In the genomic region with DNA sequence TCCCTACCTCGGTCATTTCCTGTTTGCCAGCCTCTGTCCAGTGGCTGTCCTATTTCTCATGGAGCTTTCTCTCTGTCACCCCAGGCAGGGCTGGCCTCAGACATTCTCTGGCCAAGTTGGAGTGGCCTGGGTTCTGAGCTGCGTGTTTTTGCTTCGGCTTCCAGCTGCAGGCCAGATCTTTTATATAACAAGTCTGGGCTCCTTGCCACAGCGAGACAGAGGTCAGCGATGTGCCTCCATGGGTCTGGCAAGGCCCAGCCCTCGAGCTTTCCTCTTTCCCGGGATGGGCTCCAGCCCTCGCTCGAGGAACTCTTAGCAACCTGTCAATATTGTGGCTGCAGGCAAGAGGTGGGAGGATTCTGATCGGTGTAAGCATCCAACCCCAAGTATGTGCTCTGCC, we compare ENCODE assay signal across 9 mouse cellular contexts. TPM values are rescaled to one million over a fixed set of nuclear protein-coding genes. Genes with fewer than 3 reads are reported as not detected.
DNase-seq lines count a peak whose midpoint lies in the region; ATAC-seq and TF ChIP-seq lines count a peak whose summit lies in the region.
"Had no signal": no experiment of that assay in that cellular context is flagged by ENCODE, and none has a peak within 500 bp of the region (broad histone marks: within the 10 kb centered on the region; RNA-seq: fewer than 3 reads in every experiment).

No protein-coding gene starts in this region.

- no peak for TF ChIP-seq POLR2A in limb, embryonic 14.5 days (IDR thresholded peaks at IDR 0.05; ENCODE audit: borderline replicate concordance, extremely low read depth, insufficient read depth, insufficient read length)

- H3K36me3 ChIP-seq in limb, embryonic 14.5 days (ENCODE audit: control insufficient read depth, insufficient read depth, low read length), result peaks cover 6% of the 10 kb centered on the region
- H3K36me3 ChIP-seq in limb, embryonic 10.5 days, result peaks cover 26% of the 10 kb centered on the region
- H3K36me3 ChIP-seq: neural tube, embryonic 12.5 days had no signal

- H3K9ac ChIP-seq in limb, embryonic 14.5 days (ENCODE audit: low read depth, low read length, severe bottlenecking), result no peak overlapping the region
- H3K9ac ChIP-seq: neural tube, embryonic 12.5 days had no signal

- no peak overlapping the region for H3K4me2 ChIP-seq in limb, embryonic 14.5 days (replicated peaks; ENCODE audit: low read depth, low read length, severe bottlenecking)
- H3K4me2 ChIP-seq: neural tube, embryonic 12.5 days had no signal

- 67% methylated on average over 10 of the region's 10 CpGs for WGBS in limb, embryonic 14.5 days
- WGBS in limb, embryonic 10.5 days, result 91% methylated on average over 10 of the region's 10 CpGs

- no peak for ATAC-seq in limb, embryonic 14.5 days (ENCODE audit: low FRiP score, low read depth)
- no peak for ATAC-seq in erythroid progenitor cell, adult 5-6 weeks (replicated peaks; ENCODE audit: low FRiP score, poor library complexity, severe bottlenecking)

- no peaks in the 10 kb centered on the region for H3K9me3 ChIP-seq in limb, embryonic 14.5 days (ENCODE audit: control insufficient read depth, low read length)
- H3K9me3 ChIP-seq in limb, embryonic 10.5 days (replicated peaks), result no peaks in the 10 kb centered on the region
- H3K9me3 ChIP-seq: neural tube, embryonic 12.5 days had no signal

- peak; percentile 37 for DNase-seq in limb, embryonic 14.5 days (ENCODE audit: low spot score)
- no peak for DNase-seq in limb, embryonic 10.5 days (ENCODE audit: low spot score)
- DNase-seq in cerebellum, postnatal 10 days, result peak; percentile 58 to 65
- peak; percentile 91 for DNase-seq in heart, postnatal 25 days (ENCODE audit: low spot score)
- DNase-seq in layer of hippocampus, adult 9-11 months, result peak; percentile 72
- peak; percentile 79 to 93 for DNase-seq in lung, postnatal 4 days
- peak; percentile 56 for DNase-seq in urinary bladder, postnatal 25 days (ENCODE audit: low spot score)

- no peak overlapping the region for H3K4me3 ChIP-seq in limb, embryonic 14.5 days (replicated peaks; ENCODE audit: low read length)
- H3K4me3 ChIP-seq in limb, embryonic 10.5 days, result no peak overlapping the region
- H3K4me3 ChIP-seq: neural tube, embryonic 12.5 days had no signal

- no peaks in the 10 kb centered on the region for H3K27me3 ChIP-seq in limb, embryonic 14.5 days (ENCODE audit: control insufficient read depth, insufficient read depth, low read length)
- no peaks in the 10 kb centered on the region for H3K27me3 ChIP-seq in limb, embryonic 10.5 days (ENCODE audit: low read depth, poor library complexity, severe bottlenecking)
- H3K27me3 ChIP-seq: neural tube, embryonic 12.5 days had no signal

- H3K4me1 ChIP-seq in limb, embryonic 14.5 days (ENCODE audit: control insufficient read depth, insufficient read depth, low read length), result peaks cover 14% of the 10 kb centered on the region; the same call in 1 of the 2 replicates
- H3K4me1 ChIP-seq in limb, embryonic 10.5 days, result peaks cover 6% of the 10 kb centered on the region; the same call in 1 of the 2 replicates
- H3K4me1 ChIP-seq: neural tube, embryonic 12.5 days had no signal

- H3K27ac ChIP-seq in limb, embryonic 14.5 days (replicated peaks; ENCODE audit: low read depth, low read length), result peak overlapping the region; percentile 14; the same call in 1 of the 2 replicates
- no peak overlapping the region for H3K27ac ChIP-seq in limb, embryonic 10.5 days
- H3K27ac ChIP-seq: neural tube, embryonic 12.5 days had no signal

- intact Hi-C loops in heart, postnatal 25 days (cut with DNase I), result loop anchor here (5.0 kb wide), 1 partner anchor 108 kb away; no protein-coding TSS in a partner anchor

RNA-seq across cellular contexts. Expression of a gene that starts 18.9 kb away (rescaled TPM):
- 98.1 and 116 TPM in 2 replicates for polyA plus RNA-seq in limb, embryonic 14.5 days (2012; rRNA removed)
- polyA plus RNA-seq in limb, embryonic 14.5 days (2014; fragmentation: Nextera tagmentation; extraction: Ambion mirVana), result 110 and 117 TPM in 2 replicates
- 128 and 132 TPM in 2 replicates for polyA plus RNA-seq in limb, embryonic 10.5 days (2016; fragmentation: Nextera tagmentation; extraction: Ambion mirVana)
- 10 to 100 TPM; 36.6 to 43.4 TPM for total RNA-seq in heart, postnatal 25 days (2021)
- 35.0 and 42.3 TPM in 2 replicates for total RNA-seq in erythroid progenitor cell, adult 5-6 weeks (2015; ENCODE audit: low replicate concordance)
- total RNA-seq in erythroid progenitor cell, adult 5-6 weeks (2017; ENCODE audit: low replicate concordance), result 38.7 and 50.4 TPM in 2 replicates

RNA-seq across cellular contexts. Expression of a gene that starts 28.8 kb away (rescaled TPM):
- polyA plus RNA-seq in limb, embryonic 14.5 days (2012; rRNA removed), result 48.3 and 59.6 TPM in 2 replicates
- polyA plus RNA-seq in limb, embryonic 14.5 days (2014; fragmentation: Nextera tagmentation; extraction: Ambion mirVana), result 19.3 and 22.1 TPM in 2 replicates
- 12.8 and 15.0 TPM in 2 replicates for polyA plus RNA-seq in limb, embryonic 10.5 days (2016; fragmentation: Nextera tagmentation; extraction: Ambion mirVana)
- 1 to 10 TPM; 7.8 to 8.8 TPM for total RNA-seq in heart, postnatal 25 days (2021)
- total RNA-seq in erythroid progenitor cell, adult 5-6 weeks (2015; ENCODE audit: low replicate concordance), result 340 and 347 TPM in 2 replicates
- 282 and 287 TPM in 2 replicates for total RNA-seq in erythroid progenitor cell, adult 5-6 weeks (2017; ENCODE audit: low replicate concordance)

RNA-seq across cellular contexts. Expression of a gene that starts 48.3 kb away (rescaled TPM):
- 45.1 and 51.3 TPM in 2 replicates for polyA plus RNA-seq in limb, embryonic 14.5 days (2012; rRNA removed)
- 92.7 and 98.2 TPM in 2 replicates for polyA plus RNA-seq in limb, embryonic 14.5 days (2014; fragmentation: Nextera tagmentation; extraction: Ambion mirVana)
- polyA plus RNA-seq in limb, embryonic 10.5 days (2016; fragmentation: Nextera tagmentation; extraction: Ambion mirVana), result 95.3 and 123 TPM in 2 replicates
- total RNA-seq in heart, postnatal 25 days (2021), result 100 to 1,000 TPM; 180 to 195 TPM
- 57.3 and 75.5 TPM in 2 replicates for total RNA-seq in erythroid progenitor cell, adult 5-6 weeks (2015; ENCODE audit: low replicate concordance)
- total RNA-seq in erythroid progenitor cell, adult 5-6 weeks (2017; ENCODE audit: low replicate concordance), result 61.7 and 70.0 TPM in 2 replicates

RNA-seq across cellular contexts. Expression of a gene that starts 55.5 kb away (rescaled TPM):
- polyA plus RNA-seq in limb, embryonic 14.5 days (2012; rRNA removed), result 49.7 and 51.4 TPM in 2 replicates
- polyA plus RNA-seq in limb, embryonic 14.5 days (2014; fragmentation: Nextera tagmentation; extraction: Ambion mirVana), result 58.5 and 60.1 TPM in 2 replicates
- polyA plus RNA-seq in limb, embryonic 10.5 days (2016; fragmentation: Nextera tagmentation; extraction: Ambion mirVana), result 93.9 and 99.0 TPM in 2 replicates
- total RNA-seq in heart, postnatal 25 days (2021), result 10 to 100 TPM; 26.9 to 28.5 TPM
- total RNA-seq in erythroid progenitor cell, adult 5-6 weeks (2015; ENCODE audit: low replicate concordance), result 94.3 and 127 TPM in 2 replicates
- 72.6 and 81.2 TPM in 2 replicates for total RNA-seq in erythroid progenitor cell, adult 5-6 weeks (2017; ENCODE audit: low replicate concordance)

Comparison
In these comparisons a context has a peak if more than half of its experiments do, and no peak if none do; other contexts are left out.
1. RNA of a gene that starts 28.8 kb away (total RNA-seq): 282 to 347 TPM in erythroid progenitor cell, adult 5-6 weeks; 7.8 to 8.8 TPM in heart, postnatal 25 days; every median in the first group is over 10 times any median in the second.